Mouse (Mus musculus): ENCODE measurements at regions not wholly inside any gene's neighbourhood (a gene's known extent, or its start where the extent isn't known, plus 50 kb on each side); places are given as distances from the start of the nearest gene placed in this dataset.
A peak's percentile ranks its signal among the peaks of the same experiment; 100 is the strongest.

GRCm38 (mm10) chr12:14088960-14089359, 62.9 kb downstream of the Fam84a start:
- DNase-seq: no peak

GRCm38 (mm10) chr12:14082771-14083170, 69.1 kb downstream of the Fam84a start:
- peak; percentile 4 to 12 for DNase-seq

- DNase-seq: no peak
Observed at GRCm38 (mm10) chr12:14079892-14080291, 72.0 kb downstream of the Fam84a start.

- peak in 1 of 2 experiments; percentile 1 for DNase-seq
Observed at GRCm38 (mm10) chr12:14069049-14069448, 82.8 kb downstream of the Fam84a start.

GRCm38 (mm10) chr12:14065401-14065800, 86.5 kb downstream of the Fam84a start:
- no peak for DNase-seq

- DNase-seq: no peak
Observed at GRCm38 (mm10) chr12:14063276-14063675, 88.6 kb downstream of the Fam84a start.

GRCm38 (mm10) chr12:14056116-14056515, 95.7 kb downstream of the Fam84a start:
- no peak for DNase-seq

GRCm38 (mm10) chr12:14032363-14032762, 119.5 kb downstream of the Fam84a start:
- no peak for DNase-seq

- DNase-seq: no peak
Observed at GRCm38 (mm10) chr12:14015271-14015670, 136.6 kb downstream of the Fam84a start.

- no peak for DNase-seq
Observed at GRCm38 (mm10) chr12:14005991-14006390, 145.9 kb downstream of the Fam84a start.

GRCm38 (mm10) chr12:14001672-14002071, 150.2 kb downstream of the Fam84a start:
- DNase-seq: no peak

- DNase-seq: no peak
Observed at GRCm38 (mm10) chr12:13984396-13984776, 167.5 kb downstream of the Fam84a start.

- DNase-seq: no peak
Observed at GRCm38 (mm10) chr12:13983631-13984395, 168.0 kb downstream of the Fam84a start.

- DNase-seq: no peak
Observed at GRCm38 (mm10) chr12:13964537-13964936, 187.3 kb downstream of the Fam84a start.

- no peak for DNase-seq
Observed at GRCm38 (mm10) chr12:13939494-13939893, 212.4 kb downstream of the Fam84a start.

- no peak for DNase-seq
Observed at GRCm38 (mm10) chr12:13921066-13921465, 230.8 kb downstream of the Fam84a start.

GRCm38 (mm10) chr12:13883317-13883716, 268.5 kb downstream of the Fam84a start:
- DNase-seq: no peak

GRCm38 (mm10) chr12:13869161-13869560, 282.7 kb downstream of the Fam84a start:
- DNase-seq: no peak

- no peak for DNase-seq
Observed at GRCm38 (mm10) chr12:13861226-13861625, 290.6 kb downstream of the Fam84a start.

GRCm38 (mm10) chr12:13844532-13845485, 307.0 kb downstream of the Fam84a start:
- peak in 1 of 2 experiments; percentile 14 for DNase-seq

GRCm38 (mm10) chr12:13843423-13844080, 308.3 kb downstream of the Fam84a start:
- DNase-seq: no peak

- DNase-seq: no peak
Observed at GRCm38 (mm10) chr12:13841238-13841637, 310.6 kb downstream of the Fam84a start.

GRCm38 (mm10) chr12:13834723-13835122, 317.1 kb downstream of the Fam84a start:
- DNase-seq: no peak

All from cerebellum, adult 18-20 months (tissue).